Mouse (Mus musculus): ENCODE measurements around the gene Crlf1.

- TF ChIP-seq POLR2A (IDR thresholded peaks at IDR 0.05; ENCODE audit: control insufficient read depth, extremely low read depth, insufficient read depth, low read length, poor library complexity) (no peak), CTCF (IDR thresholded peaks at IDR 0.05; ENCODE audit: borderline replicate concordance, control insufficient read depth, extremely low read depth, insufficient read depth, low read length, poor library complexity) (no peak)
Observed at GRCm38 (mm10) chr8:70460606-70461005, 32.4 kb upstream of the Crlf1 start.
